Mouse (Mus musculus): ENCODE measurements at regions not wholly inside any gene's neighbourhood (a gene's known extent, or its start where the extent isn't known, plus 50 kb on each side); places are given as distances from the start of the nearest gene placed in this dataset.

DNA sequence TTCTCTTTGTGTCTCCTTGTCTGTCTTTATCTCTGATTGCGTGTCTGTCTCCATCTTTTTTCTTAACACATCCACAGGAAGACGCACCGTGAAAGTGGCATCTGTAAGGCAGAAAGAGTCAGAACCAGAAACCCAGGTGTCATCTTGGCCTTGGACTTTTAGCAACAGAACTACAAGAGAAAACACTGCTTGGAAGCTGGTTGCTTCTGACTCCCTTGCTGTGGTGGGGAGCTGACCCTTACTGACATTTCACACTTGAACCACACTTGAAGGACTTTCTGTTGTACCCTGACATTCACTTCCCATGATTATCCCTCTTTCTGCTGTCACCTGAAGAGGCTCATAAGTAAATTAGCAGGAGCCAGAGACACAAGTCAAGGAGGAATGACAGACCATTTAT lies 180.6 kb downstream of the Irx2 start:
- ATAC-seq, result no peak

DNA sequence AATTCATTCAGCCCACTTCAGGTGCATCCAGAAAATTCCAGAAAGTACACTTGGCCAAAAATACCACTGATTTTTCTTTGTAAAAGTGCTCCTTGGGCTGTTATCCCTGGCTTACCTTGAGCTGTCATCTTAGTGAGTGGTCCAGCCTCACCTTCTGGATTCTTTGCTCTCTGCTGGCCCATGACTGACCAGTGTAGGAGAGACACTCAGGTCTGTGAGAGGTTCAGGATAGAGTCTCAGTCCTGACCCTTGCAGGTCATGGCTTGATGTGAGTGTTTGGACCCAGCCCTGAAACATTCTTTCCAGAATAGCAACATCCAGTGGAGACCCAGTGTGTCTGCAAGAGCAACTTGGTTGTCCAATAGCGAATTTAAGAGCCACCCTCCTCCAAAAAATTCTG lies 182.0 kb downstream of the Irx2 start:
- ATAC-seq, result no peak

DNA sequence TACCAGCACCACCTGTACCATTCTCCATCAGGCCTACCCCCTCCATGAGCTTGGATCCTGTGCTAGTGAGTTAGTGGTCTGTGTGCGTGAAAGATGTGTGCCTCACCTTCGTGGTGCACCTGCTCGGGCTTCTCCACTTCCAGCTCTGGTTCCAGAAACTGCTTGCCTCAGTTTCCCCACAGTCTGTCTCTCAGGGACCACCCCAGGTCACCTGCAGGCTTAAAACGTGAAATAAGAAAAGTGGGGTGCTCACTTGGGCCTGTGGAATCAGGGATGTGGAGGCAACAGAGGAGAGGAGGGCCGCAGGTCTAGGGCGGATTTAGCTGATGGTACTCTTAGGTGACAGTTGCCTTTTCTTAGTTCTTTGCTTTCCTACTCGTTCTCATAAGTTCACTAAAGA lies 186.0 kb downstream of the Irx2 start:
- ATAC-seq, result no peak

DNA sequence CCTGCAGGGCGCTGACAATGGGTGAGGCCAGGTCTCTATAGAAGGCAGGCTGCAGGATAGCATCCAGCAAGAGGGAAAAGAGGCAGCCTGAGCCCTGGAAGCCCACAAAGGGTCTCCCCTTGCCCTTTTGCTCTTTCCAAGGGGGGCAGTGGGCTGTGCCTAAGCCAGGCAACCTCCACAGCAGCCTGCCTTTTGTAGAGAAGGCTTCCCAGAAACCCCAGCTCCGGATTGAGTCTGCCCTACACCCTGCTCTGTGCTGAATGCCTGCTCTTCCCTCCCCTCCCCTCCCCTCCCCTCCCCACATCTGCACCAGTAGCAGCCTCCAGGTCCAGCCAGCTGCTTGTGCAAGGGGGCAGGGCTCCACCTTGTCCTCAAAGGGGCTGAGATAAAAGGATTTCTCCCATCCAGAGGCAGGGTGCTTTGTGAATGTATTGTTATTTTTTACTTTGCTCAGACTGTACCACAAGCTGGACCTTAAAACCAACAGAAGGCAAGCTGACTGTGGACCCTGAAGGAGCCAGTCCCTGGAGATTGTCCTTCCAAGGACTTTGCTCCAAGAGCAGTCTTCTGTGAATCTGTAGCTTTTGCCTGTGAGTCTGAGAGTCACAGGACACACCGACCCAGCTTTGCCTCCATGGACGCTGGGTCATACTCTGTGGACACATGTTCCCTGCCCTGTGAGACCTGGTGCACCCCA lies 186.8 kb downstream of the Irx2 start:
- no peak for ATAC-seq

DNA sequence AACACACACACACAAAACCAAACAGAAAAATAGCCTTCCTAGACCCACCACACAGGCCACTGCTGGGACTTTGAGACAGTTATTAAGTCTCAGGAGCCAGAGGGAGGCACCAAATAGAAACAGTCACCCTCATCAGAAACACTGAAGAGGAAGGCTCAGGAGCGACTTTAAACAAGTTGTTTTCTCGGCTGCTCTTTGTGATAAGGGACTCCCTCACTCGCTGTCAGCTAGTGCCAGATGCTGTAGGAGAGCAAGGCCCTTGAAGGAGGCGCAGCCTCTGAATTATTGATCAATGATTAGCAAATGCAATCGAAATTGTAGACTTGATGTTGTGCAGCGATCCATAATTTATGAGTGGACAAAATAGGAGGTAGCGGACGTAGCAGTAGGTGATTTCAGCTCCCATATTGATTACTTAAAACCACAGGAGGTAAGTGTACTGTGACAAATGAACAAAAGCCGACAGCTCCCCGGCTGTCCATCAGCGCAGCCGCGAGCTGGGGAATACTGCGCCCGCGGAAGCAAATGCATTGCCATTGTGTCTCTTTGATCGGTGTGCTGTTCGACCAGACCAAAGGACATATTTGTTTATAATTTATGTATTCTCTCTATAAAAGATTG lies 187.4 kb downstream of the Irx2 start:
- no peak for ATAC-seq

DNA sequence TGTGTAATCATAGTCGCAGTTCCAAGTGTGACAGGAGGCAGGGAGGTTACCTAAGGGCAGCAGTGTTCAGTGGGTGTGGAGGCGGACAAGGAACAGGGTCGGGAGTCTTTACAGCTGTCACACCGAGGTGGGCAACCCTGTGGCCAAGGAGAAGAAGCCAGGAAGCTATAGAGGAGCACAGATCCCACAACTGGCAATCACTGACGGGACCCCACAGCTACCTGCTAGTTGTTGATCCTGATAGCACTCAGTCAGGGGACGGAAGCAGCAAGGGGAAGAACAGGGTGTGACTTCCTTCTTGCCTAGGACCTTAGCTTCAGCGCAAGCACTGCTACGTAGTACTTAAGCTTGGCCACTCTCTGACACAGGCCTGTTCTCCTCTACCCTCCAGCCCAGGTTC lies 188.2 kb downstream of the Irx2 start:
- ATAC-seq, result no peak

DNA sequence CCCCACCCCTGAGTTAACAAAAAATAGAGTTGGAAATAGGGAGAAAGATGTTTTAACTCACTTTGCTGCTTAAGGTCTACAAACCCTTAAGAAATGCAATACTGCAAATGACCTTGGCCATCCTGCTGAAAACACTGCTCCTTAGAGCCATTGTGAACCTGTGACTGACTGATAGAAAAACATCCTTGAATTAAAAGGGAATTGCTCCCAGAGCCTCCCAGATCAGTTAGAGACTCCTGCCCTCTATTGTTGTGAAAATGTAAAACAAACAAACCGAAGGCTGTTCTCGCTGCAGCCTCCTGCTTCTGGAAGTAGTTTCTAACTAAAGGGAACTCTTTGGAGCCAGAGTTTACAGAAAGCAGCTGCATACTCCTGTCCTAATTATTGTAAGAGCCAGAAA lies 188.9 kb downstream of the Irx2 start:
- no peak for ATAC-seq

DNA sequence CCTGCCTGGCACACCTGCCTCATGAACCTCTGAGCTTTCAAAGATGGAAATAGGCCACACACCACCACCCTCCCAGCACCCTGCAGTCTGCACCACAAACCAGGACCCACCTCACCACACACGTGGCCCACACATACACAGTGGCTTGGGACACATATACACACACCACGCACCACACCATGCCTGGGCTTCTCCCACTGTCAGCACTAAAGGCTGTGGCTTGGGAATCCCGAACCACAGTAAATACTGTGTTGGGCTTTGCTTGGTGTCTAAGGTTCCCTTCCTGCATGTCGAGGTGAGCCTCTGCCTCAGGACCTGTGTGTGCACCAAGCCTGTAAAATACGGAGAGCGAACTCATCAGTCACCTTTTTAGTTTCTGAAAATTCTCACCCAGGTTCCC lies 189.3 kb downstream of the Irx2 start:
- ATAC-seq, result no peak

DNA sequence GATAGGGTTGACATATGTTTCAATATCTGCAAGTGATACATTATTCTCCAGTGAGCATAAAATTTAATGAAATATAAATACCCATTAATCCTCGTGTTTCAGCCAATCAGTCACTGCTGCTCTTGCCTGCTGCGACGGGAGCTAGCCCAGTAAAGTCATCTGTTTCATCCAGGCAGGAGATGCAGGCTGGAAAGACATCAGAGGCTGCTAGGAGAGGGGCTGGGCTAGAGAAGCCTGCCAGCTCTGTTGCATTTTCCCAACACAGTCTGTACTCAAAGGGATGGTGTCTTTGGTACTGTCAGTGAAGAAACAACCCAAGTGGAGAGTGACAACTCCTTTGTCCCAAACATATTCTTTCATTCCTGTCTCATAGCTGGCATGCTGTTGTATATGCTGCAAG lies 198.0 kb downstream of the Irx2 start:
- ATAC-seq, result no peak

DNA sequence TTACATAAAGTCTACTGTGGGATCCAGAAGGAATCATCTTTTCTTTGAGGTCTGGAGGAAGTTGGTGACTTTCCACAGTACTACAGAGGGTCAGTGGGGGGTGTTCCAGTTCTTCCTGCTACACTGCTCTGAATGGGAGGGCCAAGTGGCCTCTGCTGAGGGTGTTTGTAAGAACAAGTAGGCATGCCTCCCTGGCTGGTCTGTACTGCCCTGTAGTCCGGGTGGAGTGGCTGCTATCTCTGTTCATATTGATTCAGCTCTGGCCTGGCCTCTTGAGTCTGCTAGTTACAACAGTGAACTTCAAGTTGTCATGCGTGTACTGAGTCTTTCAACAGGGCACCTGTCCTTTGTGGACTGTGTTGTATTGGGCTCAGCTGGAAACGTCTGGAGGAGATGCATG lies 200.7 kb downstream of the Irx2 start:
- ATAC-seq, result no peak

DNA sequence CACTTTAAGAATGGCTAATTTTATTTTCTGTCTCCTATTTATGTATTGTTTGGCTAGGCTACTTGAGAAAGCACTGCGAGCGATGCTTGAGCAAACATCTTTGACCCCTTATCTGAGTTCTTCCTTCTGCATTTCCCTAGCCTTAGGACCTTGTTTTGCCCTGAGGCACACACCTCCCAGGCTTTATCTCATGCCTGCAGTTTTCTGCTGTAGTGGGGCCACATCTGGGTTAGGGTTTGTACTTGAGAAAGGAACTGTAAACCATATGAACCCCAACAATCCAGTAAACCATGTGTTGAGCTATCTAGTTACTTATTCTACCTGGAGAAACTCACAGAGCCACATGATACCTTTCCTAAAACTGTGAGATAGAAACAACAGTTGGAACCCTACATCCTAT lies 204.7 kb downstream of the Irx2 start:
- no peak for ATAC-seq

DNA sequence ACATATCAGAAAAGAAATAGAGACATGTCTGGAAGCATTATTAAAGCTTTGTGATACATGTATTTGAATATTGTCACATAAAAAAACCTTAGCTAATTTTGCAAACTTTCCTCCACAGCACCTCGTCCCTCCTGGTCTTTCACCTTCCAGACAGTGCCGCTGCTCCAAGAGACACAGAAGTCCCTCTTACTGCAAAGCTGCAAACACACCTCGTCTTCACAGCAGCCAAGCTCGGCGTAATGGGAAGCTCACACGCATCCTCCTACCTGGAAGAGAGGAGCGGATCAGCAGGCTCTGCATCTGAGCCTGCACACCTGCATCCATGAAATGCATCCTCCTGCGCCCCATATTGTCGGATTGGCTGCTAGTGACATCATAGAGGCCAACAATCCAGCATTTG lies 208.4 kb downstream of the Irx2 start:
- ATAC-seq, result no peak

DNA sequence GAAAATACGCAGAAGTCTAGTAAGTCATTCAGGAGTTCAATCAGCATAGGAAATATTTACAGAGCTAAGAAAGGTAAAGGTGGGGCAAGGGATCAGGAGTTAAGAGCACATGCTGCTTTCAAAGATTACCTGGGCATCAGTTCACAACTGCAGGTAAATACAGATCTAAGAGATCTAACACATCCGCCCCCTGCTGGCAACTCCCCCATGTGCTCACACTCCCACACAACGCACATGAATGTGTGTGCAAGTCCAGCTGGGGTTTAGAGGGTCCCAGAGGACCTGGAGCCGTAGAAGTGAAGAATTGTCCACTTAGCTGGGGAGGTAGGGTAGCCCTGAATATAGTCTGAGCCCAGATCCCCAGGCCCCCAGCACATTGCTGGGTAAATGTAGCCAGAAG lies 219.5 kb downstream of the Irx2 start:
- no peak for ATAC-seq

DNA sequence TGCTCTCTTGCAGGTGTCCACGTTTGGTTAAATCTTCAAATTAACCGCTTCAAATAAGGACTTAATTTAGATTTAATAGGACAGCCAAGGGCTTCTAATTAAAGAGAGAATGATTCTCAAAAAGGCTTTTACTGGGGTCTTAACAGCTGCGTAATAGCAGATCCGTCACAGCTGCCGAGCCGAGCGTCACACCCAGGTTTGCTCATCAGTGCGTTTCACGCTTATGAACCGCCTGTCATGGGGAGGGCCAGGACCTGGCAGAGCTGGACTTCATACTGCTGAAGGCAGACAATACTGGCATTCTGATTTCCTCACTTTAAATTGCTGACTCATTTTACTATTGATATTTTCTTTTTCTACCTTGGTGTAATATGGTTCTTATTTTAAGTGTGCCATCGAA lies 221.2 kb downstream of the Irx2 start:
- ATAC-seq, result no peak

DNA sequence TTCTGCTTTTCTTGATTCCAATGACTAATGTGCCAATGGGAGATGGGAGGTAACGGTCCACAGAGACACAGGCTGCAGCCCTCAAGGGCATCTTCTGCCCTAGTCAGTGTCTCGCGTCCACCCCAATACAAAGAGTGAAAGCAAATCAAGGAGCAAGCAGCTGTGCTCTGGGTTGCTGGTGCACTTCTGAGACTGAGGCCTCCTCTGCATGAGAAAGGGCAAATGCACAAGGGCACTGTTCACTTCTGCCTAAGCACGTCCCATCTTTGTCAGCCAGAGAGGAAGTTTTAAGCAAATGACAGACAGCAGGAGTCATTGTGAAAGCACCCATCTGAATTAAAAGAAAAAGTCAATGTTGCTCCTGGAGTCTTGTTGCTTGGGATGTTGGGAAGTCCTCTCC lies 224.3 kb downstream of the Irx2 start:
- no peak for ATAC-seq

DNA sequence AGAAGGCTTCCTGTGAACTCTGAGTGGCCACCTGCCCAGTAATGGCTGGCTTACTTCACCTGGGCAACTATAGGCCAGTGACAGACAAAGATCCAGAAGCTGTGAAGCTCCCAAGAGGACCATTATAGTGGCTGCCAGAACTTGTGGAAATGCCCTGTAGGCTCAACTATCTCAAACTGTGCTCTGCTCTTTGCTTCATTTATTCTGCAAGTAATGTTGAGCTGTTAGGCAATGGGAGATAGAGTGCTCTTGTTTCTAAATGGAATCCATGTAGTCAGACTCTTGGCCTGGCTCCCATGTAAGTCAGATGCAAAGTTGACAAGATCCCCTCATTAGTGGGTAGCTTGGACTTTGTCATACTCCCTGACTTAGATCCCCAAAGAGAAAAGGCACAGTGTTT lies 247.3 kb downstream of the Irx2 start:
- no peak for ATAC-seq

DNA sequence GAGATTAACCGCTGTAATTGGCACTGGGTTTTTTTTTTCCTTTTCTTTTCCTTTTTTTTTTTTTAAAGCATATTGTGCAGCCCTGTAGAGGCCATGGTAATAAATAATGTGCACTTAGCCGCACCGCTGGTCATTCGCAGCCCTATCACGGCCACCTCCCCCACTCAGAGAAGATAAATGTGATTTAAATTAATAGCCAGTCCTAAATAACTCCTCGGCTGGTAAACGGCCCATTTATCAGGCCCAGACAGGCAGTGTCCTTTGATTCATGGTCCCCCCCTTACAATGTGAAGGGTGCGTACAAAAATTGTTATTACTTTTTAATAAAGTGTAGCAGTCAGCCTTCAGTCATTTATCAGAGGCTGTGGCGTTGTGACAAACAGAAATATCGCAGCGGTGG lies 266.4 kb downstream of the Irx2 start:
- no peak for ATAC-seq

DNA sequence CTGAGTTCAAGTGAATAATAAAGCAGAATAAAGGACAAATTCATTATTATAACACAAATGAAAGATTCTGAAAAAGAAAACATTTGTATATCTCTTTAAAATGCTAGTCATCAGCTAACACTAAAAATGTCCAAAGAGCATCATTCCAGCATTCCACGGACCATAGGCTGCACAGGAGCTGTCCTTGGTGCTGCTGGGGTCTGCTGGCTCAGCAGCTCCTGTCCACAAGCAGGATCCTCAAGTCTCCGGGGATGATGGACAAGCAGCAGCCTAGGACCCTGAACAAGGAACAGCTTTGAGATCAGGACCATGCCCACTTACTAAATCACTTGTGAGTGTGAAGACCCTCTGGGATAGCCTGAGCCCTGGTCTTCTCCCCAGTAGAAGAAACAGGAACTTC lies 274.0 kb downstream of the Irx2 start:
- ATAC-seq, result no peak

DNA sequence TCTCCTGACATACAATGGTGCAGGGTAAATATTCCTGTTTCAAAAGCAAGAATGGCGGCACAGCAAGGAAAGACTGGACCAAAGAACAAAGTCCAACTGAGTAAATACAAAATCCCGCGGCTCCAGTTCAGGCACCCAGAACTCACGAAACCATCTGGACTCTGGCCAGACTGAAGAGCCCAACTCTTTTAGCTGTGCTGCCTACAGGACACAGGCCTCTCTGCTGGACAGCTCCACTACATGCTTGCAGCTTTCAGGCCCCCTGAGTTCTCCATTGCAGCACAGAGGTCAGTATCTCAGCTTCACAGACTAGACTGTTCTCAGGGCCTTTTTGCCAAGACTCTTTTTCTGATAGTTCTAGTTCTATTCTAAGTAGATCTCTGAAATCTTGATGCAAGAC lies 290.3 kb downstream of the Irx2 start:
- no peak for ATAC-seq

DNA sequence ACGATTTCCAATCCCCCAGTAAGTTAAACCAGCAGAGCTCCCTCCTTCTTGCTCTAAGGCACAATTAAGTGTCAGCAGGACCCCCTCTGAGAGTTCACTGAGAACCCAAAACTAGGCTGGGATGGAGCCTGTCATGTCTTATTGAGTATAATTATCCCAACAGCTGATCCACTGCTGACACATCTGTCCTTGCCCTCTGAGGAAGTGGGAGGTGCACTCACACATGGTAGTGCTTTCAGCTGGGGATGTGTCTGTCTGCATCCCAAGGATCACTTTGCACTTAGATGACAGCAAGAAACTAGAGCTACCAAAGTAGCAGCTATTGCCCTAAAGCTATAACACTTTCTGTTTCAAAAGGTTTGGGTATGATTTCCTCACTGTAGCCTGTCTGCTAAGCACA lies 291.7 kb downstream of the Irx2 start:
- ATAC-seq, result no peak

DNA sequence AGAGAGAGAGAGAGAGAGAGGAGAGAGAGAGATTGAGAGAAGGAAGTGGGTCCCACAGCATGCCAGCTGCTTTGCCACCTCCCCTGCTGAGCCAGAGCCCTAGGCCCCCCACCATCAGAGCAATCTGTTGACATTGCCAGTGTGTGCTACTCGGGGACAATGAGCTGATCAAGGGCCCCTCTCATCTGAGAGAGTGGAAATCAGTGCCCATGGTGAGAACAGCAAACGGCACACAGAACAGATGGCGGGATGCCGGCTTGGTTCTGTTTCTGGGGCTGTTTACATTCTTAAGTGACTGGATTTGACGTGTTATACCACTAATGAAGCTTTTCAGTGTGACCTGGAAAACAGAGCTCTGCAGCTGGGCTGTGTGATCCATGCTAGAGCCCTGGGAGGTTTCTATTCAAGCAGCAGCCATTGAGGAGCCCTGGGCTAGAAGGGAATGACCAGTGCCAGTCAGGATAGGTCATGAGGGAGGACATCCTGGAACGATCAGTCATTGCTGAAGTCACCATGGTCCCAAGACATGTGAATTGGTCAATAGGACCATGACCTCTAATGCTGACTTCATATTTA lies 296.0 kb downstream of the Irx2 start:
- ATAC-seq, result no peak

DNA sequence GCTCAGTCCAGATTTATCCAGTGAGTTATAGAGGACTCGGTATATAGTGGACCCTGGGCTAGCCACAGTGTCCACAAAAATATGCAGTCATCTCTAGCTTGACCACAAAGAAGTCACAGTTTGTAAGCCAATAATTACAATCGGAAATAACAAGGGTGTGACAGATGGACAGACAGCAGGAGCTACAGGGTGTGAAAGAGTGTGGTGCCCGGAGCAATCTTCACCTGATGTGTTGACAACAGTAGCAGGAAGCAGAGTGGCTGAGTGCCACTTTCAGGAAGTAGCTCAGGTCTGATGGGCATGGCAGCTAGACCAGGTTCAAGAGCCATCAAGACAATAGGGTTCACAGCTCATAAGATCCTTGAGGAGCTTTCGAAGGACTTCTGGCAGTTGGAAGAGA lies 308.6 kb downstream of the Irx2 start:
- ATAC-seq, result no peak

DNA sequence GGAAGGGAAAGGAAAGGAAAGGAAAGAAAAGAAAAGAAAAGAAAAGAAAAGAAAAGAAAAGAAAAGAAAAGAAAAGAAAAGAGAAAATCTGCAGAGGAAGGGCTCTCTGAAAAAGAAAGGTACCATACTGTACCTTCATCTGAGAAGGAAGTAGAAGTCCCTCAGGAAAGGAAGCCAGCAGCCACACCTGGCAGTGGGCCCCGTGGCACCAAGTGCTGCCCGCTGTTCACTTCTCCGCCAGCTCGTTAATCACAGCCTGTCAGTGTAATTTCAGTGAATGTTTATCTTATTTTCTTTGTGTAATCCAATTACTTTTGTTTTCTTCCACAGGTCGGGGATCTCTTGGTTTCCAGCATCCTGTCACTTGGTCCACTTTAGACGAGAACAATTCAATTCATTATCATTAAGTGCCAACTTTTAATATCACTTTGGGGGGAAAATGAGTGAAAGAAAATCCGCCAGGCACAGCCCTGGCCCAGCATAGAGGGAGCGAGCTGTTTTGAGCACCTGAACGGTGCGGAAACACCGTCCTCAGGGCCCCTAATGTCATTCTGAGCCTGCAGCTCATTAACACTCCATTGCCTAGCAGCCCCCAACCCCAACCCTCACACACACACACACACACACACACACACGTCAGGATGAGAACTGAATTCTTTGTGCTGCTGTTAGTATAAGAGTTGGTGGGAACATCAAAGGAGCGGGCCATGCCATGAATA lies 309.7 kb downstream of the Irx2 start:
- ATAC-seq, result no peak

All from activated CD4-positive, CD25-positive, alpha-beta regulatory T cell, adult 4 months (primary cell).